Mouse (Mus musculus) gastrocnemius, postnatal 25 days (tissue): Measurements from ENCODE around the gene Sfxn4. TPM values are rescaled to one million over a fixed set of nuclear protein-coding genes. Genes with fewer than 3 reads are reported as not detected.

ENCODE experiments used
- total RNA-seq, 2 experiments: library from RNA; stranded (reverse); gene quantifications; 1 replicate in 1 of 2; 2 replicates in 1 of 2; pipeline ENCODE4 v1.2.3; 2021

Sfxn4 gene
- total RNA-seq, 2 experiments from 2014 or later, result 1.6 to 1.8 TPM

Other genes with a start within 250 kb of the Sfxn4 start
- under 1 TPM; 0.05 to 0.15 TPM for gene Nanos1, start 105.5 kb downstream of the Sfxn4 start, total RNA-seq
- 10 to 100 TPM; 74.9 to 81.8 TPM for gene Eif3a, start 70.8 kb downstream of the Sfxn4 start, total RNA-seq
- 1 to 10 TPM; 7.7 to 9.3 TPM for gene Fam45a, start 49.9 kb downstream of the Sfxn4 start, total RNA-seq
- 100 to 1,000 TPM; 203 to 204 TPM for gene Prdx3, start 13.1 kb upstream of the Sfxn4 start, total RNA-seq
- 1 to 10 TPM; 4.6 to 5.5 TPM for gene Grk5, start 28.3 kb upstream of the Sfxn4 start, total RNA-seq